Mouse (Mus musculus) ES-Bruce4 (cell line): ENCODE data around the gene Mtfr2. TPM values are rescaled to one million over a fixed set of nuclear protein-coding genes. Genes with fewer than 3 reads are reported as not detected.

Experiments used
- H3K27ac ChIP-seq: 2 replicates; pipeline ENCODE4 v1.5.1; 2012; ENCODE audit warnings: low read length, inconsistent platforms; ENCODE audit not compliant: insufficient read depth
- H3K27me3 ChIP-seq: 2 replicates; pipeline ENCODE4 v1.6.1; 2012; ENCODE audit warnings: mild to moderate bottlenecking, low read length, inconsistent platforms; ENCODE audit not compliant: control insufficient read depth, poor library complexity, insufficient read depth, severe bottlenecking
- H3K36me3 ChIP-seq: 2 replicates; pipeline ENCODE4 v1.6.1; 2012; ENCODE audit warnings: inconsistent platforms, mild to moderate bottlenecking, low read length, moderate library complexity; ENCODE audit not compliant: control insufficient read depth, poor library complexity, insufficient read depth, severe bottlenecking
- H3K4me1 ChIP-seq: one replicate; pipeline ENCODE4 v1.8.1; 2011; ENCODE audit warnings: low read length; ENCODE audit not compliant: control insufficient read depth, insufficient read depth
- H3K4me3 ChIP-seq: 2 replicates; pipeline ENCODE4 v1.5.1; 2011; ENCODE audit warnings: low read depth, mild to moderate bottlenecking, low read length
- H3K9ac ChIP-seq: 2 replicates; pipeline ENCODE4 v1.6.1; 2012; ENCODE audit warnings: low read depth, mild to moderate bottlenecking, inconsistent platforms; ENCODE audit not compliant: poor library complexity, severe bottlenecking
- H3K9me3 ChIP-seq: replicated peaks from 2 replicates; pipeline ENCODE4 v1.6.1; 2012; ENCODE audit warnings: mild to moderate bottlenecking, low read length, inconsistent platforms; ENCODE audit not compliant: control insufficient read depth, poor library complexity, insufficient read depth, severe bottlenecking
- CTCF ChIP-seq: IDR thresholded peaks from one replicate; pipeline ENCODE4 v1.8.1; 2011; ENCODE audit warnings: low read depth, low read length
- EP300 ChIP-seq: IDR thresholded peaks from 2 replicates; pipeline ENCODE4 v1.6.1; 2011; ENCODE audit warnings: low read depth, low read length; ENCODE audit not compliant: insufficient read depth
- POLR2A ChIP-seq: IDR thresholded peaks from one replicate; pipeline ENCODE4 v1.8.1; 2011; ENCODE audit warnings: low read length; ENCODE audit not compliant: insufficient read depth
- polyA plus RNA-seq: library from polyadenylated mRNA; stranded (reverse); fragments of >200 nt; gene quantifications from 2 replicates; pipeline ENCODE4 v1.2.4, GENCODE M21; 2011; ENCODE audit warnings: low read depth; ENCODE audit not compliant: missing spikeins, insufficient read depth, insufficient read length

Gene Mtfr2
- polyA plus RNA-seq, 1 experiment: 20.2 TPM

DNA sequence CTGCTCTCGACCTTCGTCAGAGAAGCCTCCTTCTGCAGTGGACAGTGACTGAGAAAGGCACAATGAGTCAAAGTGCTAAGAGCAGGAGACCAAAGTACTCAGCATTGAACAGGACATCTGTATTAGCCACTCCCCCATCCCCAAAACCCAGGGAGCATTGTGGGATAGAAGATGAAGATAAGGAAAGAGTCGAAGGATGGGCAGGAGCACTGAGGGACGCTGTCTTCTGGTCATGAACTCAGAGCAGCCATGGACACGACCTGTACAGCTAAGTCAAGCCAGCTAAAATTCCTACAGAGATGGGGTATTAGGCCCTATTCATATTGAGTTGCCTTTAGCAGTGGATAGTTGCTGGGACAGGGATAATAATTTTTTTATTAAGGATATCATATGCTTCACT lies 55.4 kb downstream of the Mtfr2 start:
- no peak overlapping the region for H3K27ac ChIP-seq
- H3K36me3 ChIP-seq: no peaks in the 10 kb centered on the region
- TF ChIP-seq POLR2A: no peak
- TF ChIP-seq EP300: no peak
- no peak for TF ChIP-seq CTCF
- no peak overlapping the region for H3K9ac ChIP-seq
- H3K4me1 ChIP-seq: no peaks in the 10 kb centered on the region
- H3K4me3 ChIP-seq: no peak overlapping the region
- H3K27me3 ChIP-seq: no peaks in the 10 kb centered on the region
- no peaks in the 10 kb centered on the region for H3K9me3 ChIP-seq

DNA sequence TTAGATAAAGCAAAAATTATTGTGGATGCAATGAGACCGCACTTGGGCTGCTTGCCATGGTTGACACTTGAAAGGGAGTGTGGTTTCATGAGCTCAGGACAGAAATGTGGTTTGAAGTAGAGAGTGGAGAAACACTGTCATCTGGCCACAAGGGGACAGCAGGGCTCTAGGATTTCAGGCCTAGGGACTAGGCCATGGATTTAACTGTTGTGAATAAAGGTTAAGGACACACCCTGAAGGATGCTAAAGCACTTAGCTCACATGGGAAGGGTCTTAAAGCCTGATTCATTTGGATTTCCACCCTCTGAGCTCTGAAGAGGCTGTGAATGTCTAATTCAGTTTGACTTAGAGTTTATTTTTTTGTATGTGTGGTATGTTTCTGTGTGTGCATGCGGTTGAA lies 57.9 kb downstream of the Mtfr2 start:
- Histone ChIP-seq H3K27me3 (no peaks in the 10 kb centered on the region), H3K4me3 (no peak overlapping the region), H3K36me3 (no peaks in the 10 kb centered on the region), H3K9ac (no peak overlapping the region), H3K27ac (no peak overlapping the region), H3K9me3 (no peaks in the 10 kb centered on the region), H3K4me1 (no peaks in the 10 kb centered on the region)
- TF ChIP-seq CTCF (peak; percentile 43), POLR2A (no peak)

DNA sequence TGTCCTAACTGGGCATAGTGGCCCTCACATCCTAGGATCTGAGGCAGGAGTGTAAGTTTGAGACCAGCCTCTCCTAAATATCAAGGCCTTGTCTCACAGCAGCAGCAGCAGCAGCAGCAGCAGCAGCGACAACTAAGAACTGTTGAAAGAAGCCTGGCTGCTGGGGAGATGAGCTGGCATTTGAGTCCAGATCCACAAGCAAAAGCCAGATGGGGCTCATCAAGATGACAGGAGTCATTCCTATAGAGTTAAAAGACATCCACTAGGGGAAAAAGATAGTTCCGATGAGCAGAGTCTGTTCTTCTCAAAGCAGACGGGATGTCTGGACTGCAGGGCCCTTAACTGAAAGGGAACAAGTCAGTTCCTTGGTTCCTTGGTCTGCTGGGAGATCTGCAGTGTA lies 60.8 kb downstream of the Mtfr2 start:
- Histone ChIP-seq H3K9me3 (no peaks in the 10 kb centered on the region; the same call in 1 of the 2 replicates), H3K27ac (no peak overlapping the region), H3K4me3 (no peak overlapping the region), H3K4me1 (no peaks in the 10 kb centered on the region), H3K27me3 (no peaks in the 10 kb centered on the region), H3K36me3 (no peaks in the 10 kb centered on the region), H3K9ac (no peak overlapping the region)
- TF ChIP-seq POLR2A (no peak), CTCF (no peak), EP300 (no peak)

DNA sequence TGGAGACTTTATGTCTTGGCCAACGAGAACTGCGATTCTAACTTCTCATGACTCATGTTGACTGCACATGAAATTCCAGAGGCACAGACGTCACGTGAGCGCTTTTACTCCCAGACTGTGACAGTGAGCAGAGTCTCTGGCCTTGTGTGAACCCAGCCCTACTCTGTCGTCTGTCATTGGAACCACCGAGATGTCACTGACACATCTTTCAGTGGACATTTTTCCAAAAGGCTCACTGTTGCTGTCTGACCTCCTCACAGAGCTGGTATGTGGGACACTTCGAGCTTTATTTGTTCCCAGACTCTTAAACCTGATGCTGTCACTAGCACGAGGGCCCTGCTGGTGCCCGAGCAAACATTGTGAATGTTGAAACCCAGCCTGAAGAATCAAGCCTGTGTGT lies 61.6 kb downstream of the Mtfr2 start:
- no peaks in the 10 kb centered on the region for H3K4me1 ChIP-seq
- H3K9ac ChIP-seq: no peak overlapping the region
- H3K9me3 ChIP-seq: no peaks in the 10 kb centered on the region; the same call in 1 of the 2 replicates
- H3K36me3 ChIP-seq: no peaks in the 10 kb centered on the region
- no peak for TF ChIP-seq EP300
- TF ChIP-seq POLR2A: no peak
- no peak for TF ChIP-seq CTCF
- no peak overlapping the region for H3K4me3 ChIP-seq
- H3K27ac ChIP-seq: no peak overlapping the region
- H3K27me3 ChIP-seq: no peaks in the 10 kb centered on the region

Other genes starting within 250 kb of the Mtfr2 start
- 108 and 126 TPM in 2 replicates for gene Map7, start 199.3 kb upstream of the Mtfr2 start, polyA plus RNA-seq
- 234 and 236 TPM in 2 replicates for gene Bclaf1, start 35.3 kb upstream of the Mtfr2 start, polyA plus RNA-seq